Mouse (Mus musculus): ENCODE data around the gene H2-DMb2.

DNA sequence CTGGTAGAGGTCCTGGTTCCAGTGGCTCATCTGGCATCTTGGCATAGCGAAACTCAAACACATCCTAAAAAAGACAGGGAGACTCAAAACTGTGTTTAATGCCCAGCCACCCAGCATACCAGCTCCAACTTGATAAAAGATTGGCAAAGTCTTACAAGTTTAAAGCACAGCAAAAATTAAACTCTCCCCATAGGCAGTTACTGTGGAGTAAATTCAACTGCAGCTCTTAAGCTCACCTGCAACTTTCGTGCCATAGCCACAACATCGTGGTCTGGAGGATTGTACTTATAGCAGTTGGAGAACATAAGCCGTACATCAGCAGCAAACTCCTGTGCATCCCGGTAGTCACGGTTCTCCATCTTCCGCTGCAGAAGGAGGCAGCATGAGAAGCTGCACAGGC lies 29.0 kb upstream of the H2-DMb2 start:
- TF ChIP-seq GATA1 (IDR thresholded peaks at IDR 0.05; ENCODE audit: low read length) = no peak
- no peak for TF ChIP-seq TAL1 (IDR thresholded peaks at IDR 0.05; ENCODE audit: low read length)
